Mouse (Mus musculus): ENCODE data around the gene Cblc. TPM values are rescaled to one million over a fixed set of nuclear protein-coding genes. Genes with fewer than 3 reads are reported as not detected.
"Not testable (repeated sequence)": the region's sequence is repeated elsewhere in the genome, so short reads cannot be mapped to it uniquely, and the experiment has no call there.

Cblc gene
- polyA plus RNA-seq, 1 experiment: 78.4 TPM

- DNase-seq (ENCODE audit: low read depth, low spot score): no peak
- 79% methylated on average over 3 of the region's 3 CpGs for WGBS
Observed at GRCm38 (mm10) chr7:19820347-19821048, 23.9 kb upstream of the Cblc start.

DNA sequence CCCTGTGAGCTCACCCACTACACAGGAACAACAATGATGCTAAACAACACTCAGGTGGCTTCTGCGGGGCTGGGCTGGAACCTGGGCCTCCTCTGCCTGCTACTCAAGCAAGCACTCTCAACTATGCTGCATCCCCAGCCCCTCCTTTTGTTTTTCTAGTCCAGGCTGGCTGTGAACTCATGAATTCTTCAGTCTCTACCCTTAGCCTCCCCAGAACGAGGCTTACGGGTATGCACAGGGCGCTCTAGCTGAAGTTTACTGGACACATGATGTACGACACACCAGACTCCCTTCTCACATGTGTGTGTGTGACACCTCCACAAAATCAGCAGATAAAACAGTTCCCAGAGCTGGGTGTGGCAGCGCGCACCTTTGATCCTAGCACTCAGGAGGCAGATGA is 22.3 kb upstream of the Cblc start:
- DNase-seq (ENCODE audit: low read depth, low spot score): no peak
- whole genome bisulfite sequencing: 45% methylated on average over 7 of the region's 7 CpGs

GRCm38 (mm10) chr7:19818440-19818839 is 21.8 kb upstream of the Cblc start:
- 37% methylated on average over 5 of the region's 5 CpGs for WGBS
- DNase-seq (ENCODE audit: low read depth, low spot score): no peak

DNA sequence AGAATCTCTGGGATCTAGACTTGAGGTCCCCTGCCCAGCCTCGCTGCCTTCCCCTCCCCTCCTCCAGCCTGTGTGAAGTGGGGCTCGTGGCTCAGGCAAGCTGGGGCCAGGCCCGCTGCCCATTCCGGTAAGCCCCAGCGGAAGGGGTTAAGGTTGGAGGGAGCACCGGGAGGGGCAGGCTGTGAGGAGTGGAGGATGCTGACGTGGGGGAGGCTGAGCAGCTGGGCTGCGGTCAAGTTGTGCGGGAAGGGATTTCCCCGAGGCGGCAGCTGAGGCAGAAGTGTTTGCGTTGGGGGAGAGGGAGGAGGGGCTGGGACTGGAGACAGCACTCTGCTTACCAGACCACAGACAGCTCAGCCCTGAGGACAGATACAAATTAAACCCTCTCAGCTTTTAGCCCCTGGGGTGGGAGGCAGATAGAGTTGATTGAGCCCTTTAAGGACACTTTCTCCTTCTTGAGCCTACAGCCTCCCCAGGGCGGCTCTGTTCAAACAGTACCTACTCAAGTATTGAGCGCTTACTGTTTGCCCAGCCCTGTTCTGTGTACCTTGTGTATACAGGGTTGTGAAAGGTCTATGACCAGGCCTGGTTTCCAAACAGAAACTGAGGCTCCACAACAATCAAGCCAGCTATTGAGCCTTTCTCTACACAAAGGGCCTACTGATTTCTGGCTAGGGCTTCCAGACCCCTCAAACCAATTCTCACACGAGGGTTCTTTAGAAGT is 20.9 kb upstream of the Cblc start:
- DNase-seq (ENCODE audit: low read depth, low spot score): no peak
- 3% methylated on average over 15 of the region's 15 CpGs for WGBS

GRCm38 (mm10) chr7:19816224-19816771 is 19.7 kb upstream of the Cblc start:
- under 1% methylated on average over 27 of the region's 28 CpGs for WGBS
- DNase-seq (ENCODE audit: low read depth, low spot score): no peak

DNA sequence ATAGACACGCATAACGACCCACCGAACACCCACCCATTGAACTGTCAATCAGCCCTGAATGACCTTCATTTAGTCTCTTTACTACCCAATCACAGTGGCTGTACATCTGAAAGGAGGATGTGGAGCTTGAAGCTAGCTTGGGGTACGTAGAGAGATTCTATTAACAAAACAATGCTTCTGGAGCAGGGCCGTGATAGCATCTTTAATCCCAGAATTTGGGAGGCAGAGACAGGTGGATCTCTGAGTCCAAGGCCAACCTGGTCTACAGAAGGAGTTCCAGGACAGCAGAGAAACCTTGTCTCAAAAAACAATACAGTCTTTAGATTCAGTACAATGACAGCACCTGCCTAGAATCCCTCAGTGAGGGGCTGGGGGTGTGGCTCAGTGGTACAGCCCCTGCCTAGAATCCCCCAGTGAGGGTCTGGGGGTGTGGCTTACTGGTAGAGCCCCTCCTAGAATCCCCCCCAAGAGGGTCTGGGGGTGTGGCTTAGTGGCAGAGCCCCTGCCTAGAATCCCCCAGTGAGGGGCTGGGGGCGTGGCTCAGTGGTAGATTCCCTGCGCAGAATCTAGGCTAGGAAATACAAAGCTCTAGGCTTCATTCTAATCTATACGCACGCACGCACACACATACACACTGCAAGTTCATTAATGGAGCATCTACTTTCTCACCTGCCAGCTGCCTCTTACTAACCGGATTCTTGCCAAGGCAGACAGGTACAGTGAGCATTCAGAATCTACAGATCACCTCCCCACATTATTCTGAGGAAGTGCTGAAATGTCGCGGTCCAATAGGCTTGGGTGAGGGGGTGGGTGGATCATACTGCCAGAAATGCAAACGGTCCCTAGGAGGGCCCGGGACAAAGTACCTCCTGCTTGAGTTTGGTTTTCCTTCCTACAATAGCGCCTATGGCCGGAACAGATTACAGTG is 19.0 kb upstream of the Cblc start:
- WGBS: 35% methylated on average over 17 of the region's 17 CpGs
- DNase-seq (ENCODE audit: low read depth, low spot score): no peak

DNA sequence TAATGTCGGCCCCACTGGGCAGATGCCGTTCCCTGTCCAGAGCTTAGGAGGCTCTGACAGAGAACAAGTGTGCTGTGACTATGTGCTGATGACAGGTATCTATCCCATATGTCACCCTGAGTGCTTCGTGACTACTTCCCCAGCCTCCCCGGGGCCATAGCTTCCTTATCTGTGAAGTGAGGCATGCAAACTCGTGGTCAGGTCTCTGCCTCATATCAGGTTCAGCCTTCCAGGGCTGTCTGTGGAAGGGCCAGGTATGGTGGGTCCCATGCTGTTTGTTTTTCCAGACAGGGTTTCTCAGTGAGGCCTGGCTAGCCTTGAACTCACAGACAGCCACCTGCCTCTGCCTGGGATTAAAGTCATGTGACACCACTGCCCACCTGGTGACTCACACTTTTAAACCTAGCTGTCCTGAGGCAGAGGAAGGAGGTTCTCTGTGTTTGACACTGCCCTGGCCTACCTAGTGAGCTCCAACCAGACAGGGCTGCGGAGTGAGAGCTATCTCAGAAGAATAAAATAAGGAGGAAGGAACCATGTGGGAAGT is 17.0 kb upstream of the Cblc start:
- 78% methylated on average over 6 of the region's 6 CpGs for WGBS
- no peak for DNase-seq (ENCODE audit: low read depth, low spot score)

- 94% methylated on average over 4 of the region's 4 CpGs for WGBS
- DNase-seq (ENCODE audit: low read depth, low spot score): no peak
Observed at GRCm38 (mm10) chr7:19813161-19813560, 16.6 kb upstream of the Cblc start.

DNA sequence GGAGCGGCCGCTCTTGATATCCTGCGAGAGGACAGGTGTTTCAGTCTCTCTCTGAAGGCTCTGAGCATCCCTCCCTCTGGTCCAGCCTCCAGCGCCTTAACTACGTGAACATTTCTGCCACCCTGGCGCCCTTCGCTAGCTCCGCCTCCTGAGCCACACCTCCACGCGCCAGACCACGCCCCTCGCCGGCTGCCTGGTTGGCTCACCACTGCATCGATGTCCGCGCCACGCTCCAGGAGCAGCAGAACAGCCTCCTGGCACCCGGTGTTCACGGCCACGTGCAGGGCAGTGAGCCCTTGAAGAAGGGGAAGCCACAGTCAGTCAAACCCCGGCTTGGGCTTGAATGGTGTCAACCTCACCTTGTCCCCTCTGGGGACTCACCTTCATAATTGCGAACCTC is 14.5 kb upstream of the Cblc start:
- 54% methylated on average over 22 of the region's 22 CpGs for WGBS
- DNase-seq (ENCODE audit: low read depth, low spot score): no peak

DNA sequence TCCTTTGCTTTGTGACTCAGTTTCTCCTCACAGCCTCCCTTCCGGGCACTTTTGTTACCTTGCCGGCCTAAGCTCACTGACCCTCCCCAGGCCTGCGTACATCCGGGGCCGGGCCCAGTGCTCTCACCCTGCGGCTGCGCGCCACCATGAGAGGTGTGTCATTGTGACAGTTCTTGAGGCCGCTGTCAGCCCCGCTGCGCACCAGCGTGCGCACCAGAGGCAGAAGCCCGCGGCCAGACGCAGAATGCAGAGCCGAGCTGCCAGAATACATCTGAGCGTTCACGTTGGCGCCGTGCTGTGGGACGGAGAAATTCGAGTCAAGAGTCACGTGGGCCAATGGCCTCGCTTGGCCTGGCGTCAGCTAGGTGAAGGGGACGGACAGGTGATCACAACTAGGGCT is 12.8 kb upstream of the Cblc start:
- no peak for DNase-seq (ENCODE audit: low read depth, low spot score)
- WGBS: 82% methylated on average over 27 of the region's 27 CpGs

GRCm38 (mm10) chr7:19806356-19806969 is 9.9 kb upstream of the Cblc start:
- 91% methylated on average over 8 of the region's 8 CpGs for WGBS
- no peak for DNase-seq (ENCODE audit: low read depth, low spot score)

GRCm38 (mm10) chr7:19802995-19803394 is 6.4 kb upstream of the Cblc start:
- DNase-seq (ENCODE audit: low read depth, low spot score): no peak
- WGBS: 21% methylated on average over 6 of the region's 7 CpGs

GRCm38 (mm10) chr7:19800764-19801163 is 4.2 kb upstream of the Cblc start:
- 29% methylated on average over 2 of the region's 2 CpGs for WGBS
- DNase-seq (ENCODE audit: low read depth, low spot score): no peak

- no peak for DNase-seq (ENCODE audit: low read depth, low spot score)
- 8% methylated on average over 18 of the region's 18 CpGs for WGBS
Observed at GRCm38 (mm10) chr7:19796254-19796653, 355 bp downstream of the Cblc start.

DNA sequence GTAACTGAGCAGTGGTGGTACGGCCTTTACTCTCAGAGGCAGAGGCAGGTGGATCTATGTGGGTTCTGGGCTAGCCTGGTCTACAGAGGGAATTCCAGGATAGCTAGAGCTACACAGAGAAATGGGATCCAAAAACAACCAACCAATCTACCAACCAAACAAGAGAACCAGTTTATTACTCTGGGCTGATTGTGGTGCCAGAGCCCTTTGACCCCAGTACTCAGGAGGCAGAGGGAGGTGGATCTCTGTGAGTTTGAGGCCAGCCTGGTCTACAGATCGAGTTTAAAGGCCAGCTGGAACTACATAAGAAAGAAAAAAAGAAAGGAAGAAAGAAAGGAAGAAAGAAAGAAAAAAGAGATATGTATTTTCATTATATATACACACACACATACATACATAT is 1.4 kb downstream of the Cblc start:
- WGBS: 47% methylated on average over 2 of the region's 2 CpGs

GRCm38 (mm10) chr7:19792701-19793630 is 3.6 kb downstream of the Cblc start:
- no peak for DNase-seq (ENCODE audit: low read depth, low spot score)
- 35% methylated on average over 19 of the region's 19 CpGs for WGBS

More for the DNA sequence above, 1.4 kb downstream of the Cblc start:
- DNase-seq (ENCODE audit: low read depth, low spot score): no peak

DNA sequence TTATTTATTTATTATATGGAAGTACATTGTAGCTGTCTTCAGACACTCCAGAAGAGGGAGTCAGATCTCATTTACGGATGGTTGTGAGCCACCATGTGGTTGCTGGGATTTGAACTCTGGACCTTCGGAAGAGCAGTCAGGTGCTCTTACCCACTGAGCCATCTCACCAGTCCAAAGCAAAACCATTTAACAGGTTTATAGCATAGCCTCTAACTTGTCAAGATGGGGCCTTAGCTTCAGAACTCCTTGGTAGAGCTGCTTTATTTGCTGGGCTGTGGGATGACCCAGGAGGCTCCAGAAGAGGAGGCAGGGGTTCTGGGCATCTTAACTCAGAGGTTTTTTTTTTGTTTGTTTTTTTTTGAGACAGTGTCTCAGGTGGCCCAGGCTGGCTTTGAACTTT is 5.1 kb downstream of the Cblc start:
- WGBS: 82% methylated on average over 2 of the region's 2 CpGs

GRCm38 (mm10) chr7:19789904-19790347 is 6.7 kb downstream of the Cblc start:
- peak; percentile 61 for DNase-seq (ENCODE audit: low read depth, low spot score)
- 9% methylated on average over 19 of the region's 19 CpGs for WGBS

More for the DNA sequence above, 5.1 kb downstream of the Cblc start:
- not testable (repeated sequence) for DNase-seq (ENCODE audit: low read depth, low spot score)

Measured in large intestine, adult 2 months (tissue).